Mouse (Mus musculus) lung, postnatal 25 days (tissue): ENCODE measurements around the gene Pbld2.

ENCODE experiments used
- DNase-seq: peaks from one replicate; pipeline ENCODE4 v3.0.0; 2022; ENCODE audit warnings: low spot score

Gene Pbld2

GRCm38 (mm10) chr10:63062696-63063095 is 38.6 kb downstream of the Pbld2 start:
- DNase-seq = no peak

- DNase-seq = no peak
Measured at GRCm38 (mm10) chr10:63063365-63063764, 39.2 kb downstream of the Pbld2 start.

- DNase-seq = no peak
Measured at GRCm38 (mm10) chr10:63064516-63064915, 40.4 kb downstream of the Pbld2 start.

GRCm38 (mm10) chr10:63065561-63065960 is 41.4 kb downstream of the Pbld2 start:
- DNase-seq = no peak

GRCm38 (mm10) chr10:63065988-63066387 is 41.9 kb downstream of the Pbld2 start:
- DNase-seq = peak; percentile 86

GRCm38 (mm10) chr10:63086304-63086703 is 62.2 kb downstream of the Pbld2 start:
- no peak for DNase-seq

- no peak for DNase-seq
Measured at GRCm38 (mm10) chr10:63089103-63089757, 65.1 kb downstream of the Pbld2 start.

GRCm38 (mm10) chr10:63089758-63090571 is 65.8 kb downstream of the Pbld2 start:
- no peak for DNase-seq

GRCm38 (mm10) chr10:63091915-63092314 is 67.8 kb downstream of the Pbld2 start:
- DNase-seq = no peak

- DNase-seq = no peak
Measured at GRCm38 (mm10) chr10:63092616-63093550, 68.8 kb downstream of the Pbld2 start.

- DNase-seq = no peak
Measured at GRCm38 (mm10) chr10:63096757-63097156, 72.6 kb downstream of the Pbld2 start.

- no peak for DNase-seq
Measured at GRCm38 (mm10) chr10:63098191-63098590, 74.1 kb downstream of the Pbld2 start.

- no peak for DNase-seq
Measured at GRCm38 (mm10) chr10:63099521-63099920, 75.4 kb downstream of the Pbld2 start, which contains the start of gene Atoh7. Atoh7 (plus strand) TSS chr10:63099651.

GRCm38 (mm10) chr10:63099941-63100562 is 75.9 kb downstream of the Pbld2 start:
- no peak for DNase-seq

- DNase-seq = no peak
Measured at GRCm38 (mm10) chr10:63100657-63101056, 76.5 kb downstream of the Pbld2 start.
